Mouse (Mus musculus) spleen, adult 2 months (tissue): Measurements from ENCODE around the gene Rnf208. TPM values are rescaled to one million over a fixed set of nuclear protein-coding genes. Genes with fewer than 3 reads are reported as not detected.

ENCODE experiments used
- DNase-seq, 2 experiments: peaks; one replicate each; pipeline versions ENCODE4 v3.0.0 to v3.0.0-alpha.2; 2012 to 2021; ENCODE audit warnings: low spot score in 2 of 2, low read depth in 1 of 2
- H3K27ac ChIP-seq: fragments of 200-500 bp; 2 replicates; pipeline ENCODE4 v1.5.1; 2012; ENCODE audit warnings: low read length, inconsistent platforms; ENCODE audit not compliant: insufficient read depth
- H3K27me3 ChIP-seq: fragments of 200-500 bp; 2 replicates; pipeline ENCODE4 v1.6.1; 2012; ENCODE audit warnings: mild to moderate bottlenecking, moderate library complexity, low read length, inconsistent platforms; ENCODE audit not compliant: control insufficient read depth, insufficient read depth
- H3K36me3 ChIP-seq: fragments of 200-500 bp; 2 replicates; pipeline ENCODE4 v1.6.1; 2012; ENCODE audit warnings: mild to moderate bottlenecking, low read length, inconsistent platforms; ENCODE audit not compliant: control insufficient read depth, insufficient read depth
- H3K4me1 ChIP-seq: fragments of 200-500 bp; 2 replicates; pipeline ENCODE4 v1.6.1; 2011; ENCODE audit warnings: inconsistent platforms; ENCODE audit not compliant: control insufficient read depth, insufficient read depth, insufficient read length
- H3K4me3 ChIP-seq: fragments of 200-500 bp; 2 replicates; pipeline ENCODE4 v1.5.1; 2011; ENCODE audit warnings: mild to moderate bottlenecking, inconsistent platforms; ENCODE audit not compliant: insufficient read depth, insufficient read length; ENCODE audit errors: extremely low read depth
- CTCF ChIP-seq: fragments of 200-500 bp; IDR thresholded peaks from 2 replicates; pipeline ENCODE4 v1.5.1; 2011; ENCODE audit warnings: mild to moderate bottlenecking, inconsistent platforms; ENCODE audit not compliant: insufficient read depth, insufficient read length, insufficient replicate concordance; ENCODE audit errors: extremely low read depth
- POLR2A ChIP-seq: fragments of 200-500 bp; IDR thresholded peaks from 2 replicates; pipeline ENCODE4 v1.6.1; 2011; ENCODE audit warnings: low read depth, low read length, inconsistent platforms
- WGBS: fragments of 180-500 bp; shearing (Covaris S2); methylation state at CpG from one replicate; pipeline ENCODE4 v1.1.7; 2018; 5-methylcytosine and 5-hydroxymethylcytosine counted together
- polyA plus RNA-seq: library from polyadenylated mRNA; depleted of rRNA; stranded (reverse); fragments of >200 nt; gene quantifications from 2 replicates; pipeline ENCODE4 v1.2.3, GENCODE M21; 2012

The Rnf208 gene
- polyA plus RNA-seq, 1 experiment, result 1.8 TPM

DNA sequence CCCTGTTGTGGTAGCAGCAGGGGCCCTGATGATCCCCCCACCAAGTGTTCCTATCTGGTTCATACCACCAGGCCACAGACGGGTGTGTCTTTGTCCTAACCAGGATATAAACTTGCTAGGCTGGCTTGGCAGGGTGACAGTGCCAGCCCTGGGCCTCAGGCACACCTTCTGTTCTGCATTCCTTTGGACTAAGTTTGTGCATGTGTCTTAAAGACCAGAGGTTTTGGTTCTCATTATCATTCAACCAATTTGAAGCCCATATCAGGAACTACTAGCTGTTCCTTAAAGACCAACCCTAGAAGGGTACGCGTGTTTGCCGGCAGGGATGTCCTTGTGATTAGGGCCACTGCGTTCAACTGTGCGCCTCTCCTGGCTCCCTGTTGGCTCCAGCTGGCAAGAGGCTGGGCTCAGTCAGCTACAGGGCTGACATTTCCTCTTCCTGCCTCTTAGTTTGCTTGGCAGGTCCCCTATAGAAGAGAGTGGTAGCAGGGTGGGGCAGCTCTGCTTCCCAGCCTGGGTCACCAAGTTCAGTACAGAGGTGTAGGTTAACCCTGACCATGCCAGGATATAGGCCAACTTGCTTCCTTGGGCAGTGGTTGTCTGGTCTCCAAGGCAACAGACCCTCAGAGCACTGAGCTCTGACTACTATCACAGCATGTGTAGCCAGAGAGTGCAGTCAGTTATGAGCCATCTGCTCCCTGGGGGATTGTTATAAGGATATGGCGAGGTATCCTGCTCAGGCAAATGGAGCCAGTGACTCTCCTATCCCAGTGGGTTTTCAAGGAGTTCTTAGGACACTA lies 45.0 kb downstream of the Rnf208 start:
- peaks cover 5% of the 10 kb centered on the region for H3K27me3 ChIP-seq
- no peak for DNase-seq
- H3K27ac ChIP-seq, result no peak overlapping the region
- 39% methylated on average over 7 of the region's 7 CpGs for WGBS
- H3K4me1 ChIP-seq, result 0 out of 2 replicates have a peak, but pooled peaks cover 2% of the 10 kb centered on the region
- no peak overlapping the region for H3K4me3 ChIP-seq
- TF ChIP-seq POLR2A (no peak), CTCF (no peak)
- peaks cover 19% of the 10 kb centered on the region for H3K36me3 ChIP-seq

- H3K4me3 ChIP-seq, result no peak within 1 kb of the TSS
- DNase-seq, result no peak
- 90% methylated on average over 6 of the region's 6 CpGs for WGBS
- TF ChIP-seq POLR2A (no peak), CTCF (no peak)
- H3K36me3 ChIP-seq, result peaks cover 17% of the 10 kb centered on the region
- H3K27me3 ChIP-seq, result peaks cover 9% of the 10 kb centered on the region
- no peak within 1 kb of the TSS for H3K27ac ChIP-seq
- 0 out of 2 replicates have a peak, but pooled peaks cover 3% of the 10 kb centered on the region for H3K4me1 ChIP-seq
Measured at GRCm38 (mm10) chr2:25287927-25288649, 46.0 kb downstream of the Rnf208 start, which contains the start of gene Tmem210. Tmem210 (plus strand) TSS chr2:25288145.

GRCm38 (mm10) chr2:25288734-25289345 lies 46.8 kb downstream of the Rnf208 start:
- Histone ChIP-seq H3K27ac (no peak overlapping the region), H3K4me3 (no peak overlapping the region), H3K36me3 (peaks cover 15% of the 10 kb centered on the region), H3K27me3 (peaks cover 9% of the 10 kb centered on the region), H3K4me1 (0 out of 2 replicates have a peak, but pooled peaks cover 3% of the 10 kb centered on the region)
- TF ChIP-seq CTCF (no peak), POLR2A (no peak)
- no peak for DNase-seq
- WGBS, result 80% methylated on average over 7 of the region's 7 CpGs

DNA sequence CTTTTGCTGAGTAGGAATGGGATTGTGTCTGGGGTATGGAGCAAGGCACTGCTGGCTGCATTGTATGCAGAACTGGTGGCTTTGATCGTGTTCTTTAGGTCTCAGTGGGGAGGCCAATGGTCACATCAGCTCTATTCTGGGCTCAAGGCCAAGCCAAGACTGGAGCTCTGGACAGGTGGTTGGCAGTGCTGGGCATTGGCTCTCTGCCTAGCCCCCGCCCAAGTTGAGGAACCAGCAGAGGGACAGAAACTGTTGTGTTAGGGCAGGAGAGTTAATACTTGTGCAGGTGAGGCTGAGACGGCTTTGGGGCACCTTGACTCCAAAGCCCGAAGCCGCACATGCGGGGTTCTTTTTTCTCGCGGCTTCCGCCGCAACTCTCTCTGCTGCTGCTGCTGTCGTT lies 47.6 kb downstream of the Rnf208 start, which contains the start of gene Lrrc26:
Lrrc26 (plus strand) TSS at position 265 of the 400 bp plus-strand sequence.
- no peak for TF ChIP-seq CTCF
- TF ChIP-seq POLR2A, result no peak
- DNase-seq, result no peak
- Histone ChIP-seq H3K4me3 (no peak within 1 kb of the TSS), H3K27ac (no peak within 1 kb of the TSS), H3K4me1 (0 out of 2 replicates have a peak, but pooled peaks cover 3% of the 10 kb centered on the region), H3K27me3 (peaks cover 9% of the 10 kb centered on the region), H3K36me3 (peaks cover 8% of the 10 kb centered on the region)
- 4% methylated on average over 11 of the region's 11 CpGs for WGBS

DNA sequence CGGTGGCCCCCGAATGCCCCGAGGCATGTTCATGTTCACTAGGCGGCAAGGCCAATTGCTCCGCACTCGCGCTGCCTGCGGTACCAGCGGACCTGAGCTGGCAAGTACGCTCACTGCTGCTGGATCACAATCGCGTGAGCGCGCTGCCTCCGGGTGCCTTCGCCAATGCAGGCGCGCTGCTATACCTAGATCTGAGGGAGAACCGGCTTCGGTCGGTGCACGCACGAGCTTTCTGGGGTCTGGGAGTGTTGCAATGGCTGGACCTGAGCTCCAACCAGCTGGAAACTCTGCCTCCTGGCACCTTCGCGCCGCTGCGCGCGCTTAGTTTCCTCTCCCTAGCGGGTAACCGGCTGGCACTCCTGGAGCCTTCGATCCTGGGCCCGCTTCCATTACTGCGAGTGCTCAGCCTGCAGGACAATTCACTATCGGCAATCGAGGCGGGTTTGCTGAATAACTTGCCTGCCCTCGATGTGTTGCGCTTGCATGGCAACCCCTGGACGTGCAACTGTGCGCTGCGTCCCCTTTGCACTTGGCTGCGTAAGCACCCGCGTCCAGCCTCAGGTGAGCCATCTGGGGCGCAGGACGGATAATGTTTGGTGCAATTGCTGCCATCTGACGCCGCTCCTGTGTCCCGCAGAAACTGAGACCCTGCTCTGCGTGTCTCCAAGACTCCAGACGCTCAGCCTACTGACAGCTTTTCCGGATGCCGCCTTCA lies 48.2 kb downstream of the Rnf208 start:
- TF ChIP-seq CTCF, result no peak
- no peak for TF ChIP-seq POLR2A
- H3K27me3 ChIP-seq, result peaks cover 9% of the 10 kb centered on the region
- H3K4me3 ChIP-seq, result no peak overlapping the region

DNA sequence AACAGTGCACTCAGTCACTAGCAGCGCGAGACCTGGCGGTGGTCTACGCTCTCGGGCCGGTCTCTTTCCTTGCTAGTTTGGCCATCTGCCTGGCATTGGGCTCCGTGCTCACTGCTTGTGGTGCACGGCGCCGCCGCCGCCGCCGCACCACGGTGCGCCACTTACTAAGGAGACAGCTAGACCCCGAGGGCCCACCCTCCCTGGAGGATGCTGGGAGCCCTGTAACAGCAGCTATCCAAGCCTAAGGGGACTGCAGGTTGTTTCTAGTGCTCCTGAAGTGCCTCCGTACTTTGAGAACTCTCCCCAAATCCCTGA lies 48.7 kb downstream of the Rnf208 start:
- H3K4me1 ChIP-seq, result 0 out of 2 replicates have a peak, but pooled peaks cover 3% of the 10 kb centered on the region
- no peak for TF ChIP-seq CTCF
- no peak for TF ChIP-seq POLR2A
- no peak for DNase-seq
- peaks cover 9% of the 10 kb centered on the region for H3K27me3 ChIP-seq
- 2% methylated on average over 18 of the region's 18 CpGs for WGBS
- no peak overlapping the region for H3K27ac ChIP-seq
- no peak overlapping the region for H3K4me3 ChIP-seq
- no peaks in the 10 kb centered on the region for H3K36me3 ChIP-seq

More for the DNA sequence above, 48.2 kb downstream of the Rnf208 start:
- Histone ChIP-seq H3K36me3 (peaks cover 3% of the 10 kb centered on the region; the same call in 1 of the 2 replicates), H3K27ac (no peak overlapping the region), H3K4me1 (0 out of 2 replicates have a peak, but pooled peaks cover 3% of the 10 kb centered on the region)
- no peak for DNase-seq
- 6% methylated on average over 54 of the region's 54 CpGs for WGBS
